Mouse (Mus musculus) MEL (cell line): ENCODE results near the gene Vps13d. TPM values are rescaled to one million over a fixed set of nuclear protein-coding genes. Genes with fewer than 3 reads are reported as not detected.

Experiments
- DNase-seq: peaks from one replicate; pipeline ENCODE4 v3.0.0; 2011; ENCODE audit warnings: low read depth, low spot score
- H3K27ac ChIP-seq: 2 replicates; pipeline ENCODE4 v1.5.1; 2012; ENCODE audit warnings: low read depth, mild to moderate bottlenecking, control low read depth, low read length, moderate library complexity; ENCODE audit not compliant: control insufficient read depth
- H3K27me3 ChIP-seq, 2 experiments: fragments of 150-350 bp in 1 of 2; sonication (generic) in 1 of 2; 2 replicates each; pipeline ENCODE4 v1.6.1; 2012; ENCODE audit warnings: low read length in 2 of 2, mild to moderate bottlenecking in 2 of 2, improper control_type of control experiment in 1 of 2, moderate library complexity in 1 of 2; ENCODE audit not compliant: insufficient read depth in 2 of 2, control insufficient read depth in 1 of 2
- H3K36me3 ChIP-seq, 2 experiments: 2 replicates each; pipeline ENCODE4 v1.6.1; 2012 to 2014; ENCODE audit warnings: low read length in 2 of 2, improper control_type of control experiment in 1 of 2, inconsistent platforms in 1 of 2, mild to moderate bottlenecking in 1 of 2; ENCODE audit not compliant: insufficient read depth in 2 of 2, control insufficient read depth in 1 of 2
- H3K4me1 ChIP-seq, 2 experiments: fragments of 150-350 bp in 1 of 2; sonication (generic) in 1 of 2; 2 replicates each; pipeline ENCODE4 v1.6.1; 2012; ENCODE audit warnings: low read length in 2 of 2, improper control_type of control experiment in 1 of 2, mild to moderate bottlenecking in 1 of 2; ENCODE audit not compliant: insufficient read depth in 2 of 2, control insufficient read depth in 1 of 2
- H3K4me3 ChIP-seq, 2 experiments: fragments of 150-350 bp in 1 of 2; sonication (generic) in 1 of 2; 2 replicates each; pipeline ENCODE4 v1.5.1; 2012; ENCODE audit warnings: low read depth in 2 of 2, low read length in 2 of 2, mild to moderate bottlenecking in 2 of 2, moderate library complexity in 2 of 2, control low read depth in 1 of 2, improper control_type of control experiment in 1 of 2; ENCODE audit not compliant: control insufficient read depth in 1 of 2, insufficient read depth in 1 of 2
- H3K79me2 ChIP-seq: 2 replicates; pipeline ENCODE4 v1.6.1; 2012; ENCODE audit warnings: mild to moderate bottlenecking, low read length, moderate library complexity; ENCODE audit not compliant: control insufficient read depth, poor library complexity, insufficient read depth
- H3K9ac ChIP-seq: 2 replicates; pipeline ENCODE4 v1.6.1; 2012; ENCODE audit warnings: low read depth, mild to moderate bottlenecking, control low read depth, low read length, moderate library complexity; ENCODE audit not compliant: control insufficient read depth, poor library complexity, severe bottlenecking
- H3K9me3 ChIP-seq: fragments of 150-350 bp; sonication (generic); replicated peaks from 2 replicates; pipeline ENCODE4 v1.6.1; 2012; ENCODE audit warnings: mild to moderate bottlenecking, low read length, improper control_type of control experiment, moderate library complexity; ENCODE audit not compliant: insufficient read depth
- BHLHE40 ChIP-seq: IDR thresholded peaks from 2 replicates; pipeline ENCODE4 v1.6.1; 2012; ENCODE audit warnings: low read depth, mild to moderate bottlenecking, inconsistent platforms, low read length, improper control_type of control experiment, borderline replicate concordance
- CTCF ChIP-seq, 3 experiments: IDR thresholded peaks in 2 of 3; conservative IDR thresholded peaks in 1 of 3; 2 replicates each; pipeline ENCODE4 v1.5.1; 2011 to 2012; ENCODE audit warnings: low read length in 3 of 3, low read depth in 2 of 3, mild to moderate bottlenecking in 2 of 3, improper control_type of control experiment in 1 of 3, inconsistent platforms in 1 of 3, mixed read lengths in 1 of 3, moderate library complexity in 1 of 3; ENCODE audit not compliant: control insufficient read depth in 1 of 3, insufficient read depth in 1 of 3, poor library complexity in 1 of 3, severe bottlenecking in 1 of 3
- ETS1 ChIP-seq: IDR thresholded peaks from 2 replicates; pipeline ENCODE4 v1.6.1; 2012; ENCODE audit warnings: low read depth, mild to moderate bottlenecking, inconsistent platforms, low read length, improper control_type of control experiment, moderate library complexity
- GABPA ChIP-seq: IDR thresholded peaks from 2 replicates; pipeline ENCODE4 v1.6.1; 2012; ENCODE audit warnings: low read depth, mild to moderate bottlenecking, inconsistent platforms, low read length, improper control_type of control experiment, moderate library complexity
- GATA1 ChIP-seq: IDR thresholded peaks from 2 replicates; pipeline ENCODE4 v1.6.1; 2011; ENCODE audit warnings: low read depth, low read length, improper control_type of control experiment
- KAT2A ChIP-seq: conservative IDR thresholded peaks from 2 replicates; pipeline ENCODE4 v1.6.1; 2012; ENCODE audit warnings: low read depth, low read length, improper control_type of control experiment, inconsistent platforms
- MAFK ChIP-seq: IDR thresholded peaks from 2 replicates; pipeline ENCODE4 v1.6.1; 2011; ENCODE audit warnings: low read depth, mild to moderate bottlenecking, low read length, improper control_type of control experiment, borderline replicate concordance
- MYB ChIP-seq: IDR thresholded peaks from 2 replicates; pipeline ENCODE4 v1.6.1; 2011; ENCODE audit warnings: mild to moderate bottlenecking, low read depth, low read length, improper control_type of control experiment
- MYC ChIP-seq: IDR thresholded peaks from 2 replicates; pipeline ENCODE4 v1.6.1; 2011; ENCODE audit warnings: low read depth, mild to moderate bottlenecking, low read length, improper control_type of control experiment, moderate library complexity
- NELFE ChIP-seq: IDR thresholded peaks from 2 replicates; pipeline ENCODE4 v1.6.1; 2011; ENCODE audit warnings: low read depth, low read length, improper control_type of control experiment
- POLR2AphosphoS2 ChIP-seq: IDR thresholded peaks from 2 replicates; pipeline ENCODE4 v1.6.1; 2011; ENCODE audit warnings: low read length, improper control_type of control experiment
- SIN3A ChIP-seq: IDR thresholded peaks from 2 replicates; pipeline ENCODE4 v1.6.1; 2012; ENCODE audit warnings: low read length, improper control_type of control experiment, inconsistent platforms
- USF1 ChIP-seq: IDR thresholded peaks from 2 replicates; pipeline ENCODE4 v1.6.1; 2014; ENCODE audit warnings: low read depth, mild to moderate bottlenecking, inconsistent platforms, low read length, improper control_type of control experiment, moderate library complexity
- ZC3H11A ChIP-seq: IDR thresholded peaks from 2 replicates; pipeline ENCODE4 v1.6.1; 2012; ENCODE audit warnings: low read depth, mild to moderate bottlenecking, inconsistent platforms, low read length, improper control_type of control experiment
- ZMIZ1 ChIP-seq: IDR thresholded peaks from 2 replicates; pipeline ENCODE4 v1.6.1; 2012; ENCODE audit warnings: low read depth, mild to moderate bottlenecking, inconsistent platforms, low read length, improper control_type of control experiment, moderate library complexity
- polyA plus RNA-seq, 2 experiments: library from polyadenylated mRNA; stranded (reverse) in 1 of 2; unstranded in 1 of 2; fragments of >175 nt in 1 of 2; fragments of >200 nt in 1 of 2; gene quantifications; 2 replicates each; pipeline versions ENCODE4 v1.2.1 to v1.2.4; 2012; ENCODE audit warnings: low replicate concordance in 2 of 2, low read depth in 1 of 2; ENCODE audit not compliant: insufficient read length in 2 of 2, insufficient read depth in 1 of 2, missing spikeins in 1 of 2
- total RNA-seq: library from RNA; depleted of rRNA; stranded (reverse); fragments of 300-350 nt; gene quantifications from 2 replicates; pipeline ENCODE4 v1.2.3, GENCODE M21; 2012

Gene Vps13d
- total and polyA plus RNA-seq, 3 experiments: 8.9 to 14.5 (median 13.2) TPM

- no peak overlapping the region for H3K27ac ChIP-seq
- no peak overlapping the region for H3K9ac ChIP-seq
- no peaks in the 10 kb centered on the region for H3K9me3 ChIP-seq
- H3K4me1 ChIP-seq: peaks cover 0 to 4% of the 10 kb centered on the region in 2 experiments; a peak in 1 of 4 replicates
- no peak for TF ChIP-seq MAFK
- TF ChIP-seq NELFE: no peak
- TF ChIP-seq GATA1: no peak
- no peak for TF ChIP-seq SIN3A
- no peak for TF ChIP-seq USF1
- no peak for TF ChIP-seq BHLHE40
- no peak for TF ChIP-seq MYC
- TF ChIP-seq ZMIZ1: no peak
- TF ChIP-seq ETS1: no peak
- no peak for TF ChIP-seq CTCF (IDR thresholded peaks at IDR 0.05 in 2 of 3, conservative IDR thresholded peaks at IDR 0.05 in 1 of 3; ENCODE audit: control insufficient read depth in 1 of 3, insufficient read depth in 1 of 3, low read depth in 2 of 3, low read length in 3 of 3, poor library complexity in 1 of 3, severe bottlenecking in 1 of 3)
- TF ChIP-seq, all 39 proteins: peak for 0
- Histone ChIP-seq H3K4me3 (no peak overlapping the region), H3K79me2 (no peaks in the 10 kb centered on the region), H3K27me3 (no peaks in the 10 kb centered on the region), H3K36me3 (peaks cover 3 to 4% of the 10 kb centered on the region in 2 experiments; a peak in 3 of 4 replicates)
- no peak for DNase-seq
Measured at GRCm38 (mm10) chr4:145099853-145100252, 95.0 kb downstream of the Vps13d start.

- Histone ChIP-seq H3K9me3 (no peaks in the 10 kb centered on the region), H3K27me3 (no peaks in the 10 kb centered on the region), H3K9ac (no peak overlapping the region), H3K79me2 (no peaks in the 10 kb centered on the region), H3K36me3 (peaks cover 3 to 4% of the 10 kb centered on the region in 2 experiments; a peak in 3 of 4 replicates), H3K27ac (no peak overlapping the region), H3K4me1 (peaks cover 0 to 4% of the 10 kb centered on the region in 2 experiments; a peak in 1 of 4 replicates), H3K4me3 (no peak overlapping the region)
- no peak for TF ChIP-seq ZC3H11A
- no peak for DNase-seq
Measured at GRCm38 (mm10) chr4:145099344-145099743, 95.5 kb downstream of the Vps13d start.

- peaks cover 3 to 4% of the 10 kb centered on the region in 2 experiments; a peak in 3 of 4 replicates for H3K36me3 ChIP-seq
- peaks cover 0 to 4% of the 10 kb centered on the region in 2 experiments; a peak in 1 of 4 replicates for H3K4me1 ChIP-seq
- no peak overlapping the region for H3K27ac ChIP-seq
- TF ChIP-seq MYB (no peak), ZC3H11A (no peak), GABPA (no peak), ZMIZ1 (no peak), POLR2AphosphoS2 (no peak), SIN3A (no peak), KAT2A (no peak), ETS1 (no peak)
- H3K9ac ChIP-seq: no peak overlapping the region
- DNase-seq: no peak
- H3K4me3 ChIP-seq: no peak overlapping the region
- H3K27me3 ChIP-seq: no peaks in the 10 kb centered on the region
- H3K9me3 ChIP-seq: no peaks in the 10 kb centered on the region
- no peaks in the 10 kb centered on the region for H3K79me2 ChIP-seq
Measured at GRCm38 (mm10) chr4:145097974-145098373, 96.8 kb downstream of the Vps13d start.
